Mouse (Mus musculus) heart, adult 2 months (tissue): ENCODE results near the gene Ankrd13d. TPM values are rescaled to one million over a fixed set of nuclear protein-coding genes. Genes with fewer than 3 reads are reported as not detected.
A peak's percentile ranks its signal among the peaks of the same experiment; 100 is the strongest.
"Not testable (repeated sequence)": the region's sequence is repeated elsewhere in the genome, so short reads cannot be mapped to it uniquely, and the experiment has no call there.

ENCODE experiments used
- DNase-seq, 2 experiments: peaks; one replicate each; pipeline ENCODE4 v3.0.0; 2021
- H3K27ac ChIP-seq: fragments of 200-600 bp; 2 replicates; pipeline ENCODE4 v1.8.1; 2022
- H3K27me3 ChIP-seq: fragments of 200-500 bp; 2 replicates; pipeline ENCODE4 v1.6.1; 2012; ENCODE audit warnings: mild to moderate bottlenecking, low read length, inconsistent platforms, mixed read lengths; ENCODE audit not compliant: control insufficient read depth, insufficient read depth
- H3K36me3 ChIP-seq: fragments of 200-500 bp; 2 replicates; pipeline ENCODE4 v1.6.1; 2012; ENCODE audit warnings: low read length, inconsistent platforms; ENCODE audit not compliant: control insufficient read depth, insufficient read depth
- H3K4me1 ChIP-seq: fragments of 200-500 bp; 2 replicates; pipeline ENCODE4 v1.6.1; 2011; ENCODE audit warnings: low read length; ENCODE audit not compliant: control insufficient read depth, insufficient read depth
- H3K4me3 ChIP-seq: fragments of 200-600 bp; 2 replicates; pipeline ENCODE4 v1.8.1; 2022
- H3K79me2 ChIP-seq: fragments of 200-500 bp; replicated peaks from 2 replicates; pipeline ENCODE4 v1.6.1; 2012; ENCODE audit warnings: mild to moderate bottlenecking, inconsistent platforms, low read length, moderate library complexity, mixed read lengths; ENCODE audit not compliant: control insufficient read depth, insufficient read depth
- H3K9ac ChIP-seq: fragments of 200-500 bp; 2 replicates; pipeline ENCODE4 v1.6.1; 2012; ENCODE audit warnings: low read depth, mild to moderate bottlenecking, control low read depth, inconsistent platforms, low read length, mixed read lengths
- CTCF ChIP-seq: fragments of 200-600 bp; IDR thresholded peaks from 2 replicates; pipeline ENCODE4 v1.8.1; 2022; ENCODE audit warnings: antibody characterized with exemption, mild to moderate bottlenecking, moderate library complexity
- EP300 ChIP-seq: fragments of 200-500 bp; IDR thresholded peaks from 2 replicates; pipeline ENCODE4 v1.6.1; 2011; ENCODE audit warnings: low read depth, low read length, control low read depth; ENCODE audit not compliant: insufficient read depth
- POLR2A ChIP-seq: fragments of 200-500 bp; IDR thresholded peaks from 2 replicates; pipeline ENCODE4 v1.6.1; 2011; ENCODE audit warnings: mild to moderate bottlenecking, low read depth, low read length, control low read depth; ENCODE audit not compliant: insufficient read depth
- WGBS: fragments of 180-500 bp; shearing (Covaris S2); methylation state at CpG from one replicate; pipeline ENCODE4 v1.1.7; 2018; 5-methylcytosine and 5-hydroxymethylcytosine counted together
- intact Hi-C: fragments of 180-260 bp; cut with DNase I; formaldehyde crosslinking; loops from one replicate; pipeline ENCODE4 v1.15.1; 2025
- polyA plus RNA-seq: library from polyadenylated mRNA; depleted of rRNA; stranded (reverse); fragments of >200 nt; gene quantifications from 2 replicates; pipeline ENCODE4 v1.2.3, GENCODE M21; 2012
- total RNA-seq, 2 experiments: library from RNA; stranded (reverse); gene quantifications; 2 replicates each; pipeline ENCODE4 v1.2.3; 2021

Ankrd13d gene
- total and polyA plus RNA-seq, 3 experiments, result 0.34 to 1.4 (median 0.60) TPM

DNA sequence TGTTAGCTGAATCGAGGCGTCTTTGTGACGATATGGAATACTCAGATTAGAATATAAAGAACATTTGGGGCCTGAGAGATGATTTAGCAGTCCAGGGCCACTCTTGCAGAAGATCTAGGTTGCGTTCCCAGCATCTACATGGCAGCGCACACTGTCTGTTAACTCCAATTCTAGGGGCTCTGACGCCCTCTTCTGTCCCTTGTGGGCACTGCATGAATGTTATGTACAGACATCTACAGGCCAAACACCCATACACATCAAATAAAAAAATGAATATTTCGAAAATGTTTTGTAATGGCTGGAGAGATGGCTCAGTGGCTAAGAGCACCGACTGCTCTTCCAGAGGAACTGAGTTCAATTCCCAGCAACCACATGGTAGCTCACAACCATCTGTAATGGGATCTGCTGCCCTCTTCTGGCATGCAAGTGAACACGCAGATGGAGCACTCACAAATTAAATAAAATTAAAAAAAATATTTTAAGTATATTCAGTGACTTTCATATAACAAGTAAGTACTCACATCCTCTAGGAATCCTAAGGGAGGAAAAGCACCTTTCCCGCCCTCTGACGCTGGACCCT is 27.3 kb downstream of the Ankrd13d start:
- 79% methylated on average over 11 of the region's 11 CpGs for WGBS
- H3K9ac ChIP-seq, result no peak overlapping the region
- intact Hi-C loops, result loop anchor here (2.0 kb wide), 1 partner anchor 27 kb away; the partner anchor contains the start of gene Ankrd13d
- H3K79me2 ChIP-seq, result no peaks in the 10 kb centered on the region
- no peaks in the 10 kb centered on the region for H3K4me1 ChIP-seq
- no peaks in the 10 kb centered on the region for H3K27me3 ChIP-seq
- H3K27ac ChIP-seq, result no peak overlapping the region
- H3K36me3 ChIP-seq, result no peaks in the 10 kb centered on the region
- H3K4me3 ChIP-seq, result no peak overlapping the region
- DNase-seq, result no peak
- TF ChIP-seq EP300, result no peak
- TF ChIP-seq CTCF, result peak; percentile 65
- no peak for TF ChIP-seq POLR2A

DNA sequence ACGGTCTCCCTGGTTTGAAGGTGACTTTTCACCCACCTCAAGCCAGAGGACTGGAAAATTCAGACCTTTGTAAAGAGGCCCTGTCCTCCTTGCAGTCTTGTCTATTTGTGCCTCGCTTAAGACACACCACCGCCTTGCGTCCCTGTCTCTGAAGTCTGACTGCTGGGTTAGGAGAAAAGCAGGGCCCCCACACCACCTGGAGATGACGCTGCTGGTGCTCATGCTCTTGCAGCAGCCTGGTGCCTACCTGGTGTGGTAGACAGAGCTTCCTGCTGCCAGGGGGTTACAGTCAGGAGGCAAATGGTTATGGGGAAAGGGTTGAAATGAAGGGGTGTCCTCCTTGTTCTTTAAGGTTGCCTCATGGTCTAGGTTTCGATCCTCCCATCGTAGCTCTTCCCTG is 28.7 kb downstream of the Ankrd13d start:
- no peak overlapping the region for H3K9ac ChIP-seq
- no peaks in the 10 kb centered on the region for H3K36me3 ChIP-seq
- DNase-seq, result no peak
- H3K4me1 ChIP-seq, result no peaks in the 10 kb centered on the region
- no peak overlapping the region for H3K27ac ChIP-seq
- no peak overlapping the region for H3K4me3 ChIP-seq
- intact Hi-C loops, result no loop called here
- H3K27me3 ChIP-seq, result no peaks in the 10 kb centered on the region
- no peak for TF ChIP-seq POLR2A
- TF ChIP-seq EP300, result no peak
- no peak for TF ChIP-seq CTCF
- H3K79me2 ChIP-seq, result no peaks in the 10 kb centered on the region
- 86% methylated on average over 7 of the region's 7 CpGs for WGBS

- DNase-seq, H3K27me3 ChIP-seq, H3K27ac ChIP-seq, H3K4me3 ChIP-seq, H3K36me3 ChIP-seq, H3K4me1 ChIP-seq, H3K9ac ChIP-seq, H3K79me2 ChIP-seq, intact Hi-C loops: not testable (repeated sequence)
- 90% methylated on average over 1 of the region's 1 CpGs for WGBS
These were observed 34.3 kb downstream of the Ankrd13d start for GRCm38 (mm10) chr19:4248683-4249082.

DNA sequence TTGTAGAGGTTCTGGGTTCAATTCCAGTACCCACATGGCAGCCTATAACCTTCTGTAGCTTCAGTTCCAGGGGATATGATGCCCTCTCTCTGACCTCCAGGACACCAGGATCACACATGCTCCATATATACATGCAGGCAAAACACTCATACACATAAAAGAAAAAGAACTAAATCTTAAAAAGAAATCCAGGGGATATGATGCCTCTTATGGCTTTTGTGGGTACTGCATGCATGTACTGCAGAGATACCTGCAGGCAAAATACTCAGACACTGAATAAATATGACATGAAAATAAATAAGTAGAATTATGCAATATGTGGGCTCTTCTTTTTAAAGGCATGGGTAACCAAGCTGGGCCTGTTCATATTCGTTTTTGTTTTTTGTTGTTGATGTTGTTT is 35.9 kb downstream of the Ankrd13d start:
- no peak overlapping the region for H3K9ac ChIP-seq
- no peaks in the 10 kb centered on the region for H3K79me2 ChIP-seq
- 52% methylated on average over 1 of the region's 1 CpGs for WGBS
- intact Hi-C loops, result no loop called here
- no peaks in the 10 kb centered on the region for H3K4me1 ChIP-seq
- DNase-seq, result no peak
- H3K27ac ChIP-seq, result no peak overlapping the region
- H3K27me3 ChIP-seq, result no peaks in the 10 kb centered on the region
- no peak overlapping the region for H3K4me3 ChIP-seq
- no peaks in the 10 kb centered on the region for H3K36me3 ChIP-seq
- TF ChIP-seq POLR2A (no peak), CTCF (peak; percentile 55), EP300 (no peak)

DNA sequence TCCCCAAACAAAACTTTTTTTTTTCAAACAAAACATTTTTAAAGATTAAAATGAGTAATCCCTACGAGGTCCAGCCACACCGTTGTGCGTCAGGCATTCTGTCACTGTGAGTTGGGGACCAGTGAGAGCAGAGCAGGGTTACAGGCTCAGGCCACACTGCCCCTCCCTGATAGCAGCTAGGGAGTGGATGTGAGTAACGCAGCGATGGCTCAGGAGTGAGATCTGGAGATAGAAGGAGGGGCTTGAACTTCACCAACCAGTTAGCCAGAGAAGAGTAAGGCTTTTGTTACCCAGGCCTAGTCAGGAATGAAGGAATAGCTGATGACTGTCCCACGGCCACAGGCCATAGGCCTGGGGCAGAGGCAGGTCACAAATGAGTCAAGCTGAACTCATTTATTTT is 38.2 kb downstream of the Ankrd13d start:
- no peak overlapping the region for H3K9ac ChIP-seq
- intact Hi-C loops, result loop anchor here (5.0 kb wide), 1 partner anchor 37 kb away; no protein-coding TSS in a partner anchor
- no peaks in the 10 kb centered on the region for H3K36me3 ChIP-seq
- DNase-seq, result no peak
- no peaks in the 10 kb centered on the region for H3K27me3 ChIP-seq
- H3K4me1 ChIP-seq, result no peaks in the 10 kb centered on the region
- no peak overlapping the region for H3K4me3 ChIP-seq
- H3K79me2 ChIP-seq, result no peaks in the 10 kb centered on the region
- H3K27ac ChIP-seq, result no peak overlapping the region
- WGBS, result 86% methylated on average over 6 of the region's 6 CpGs
- TF ChIP-seq POLR2A, result no peak

GRCm38 (mm10) chr19:4242416-4242815 is 40.5 kb downstream of the Ankrd13d start:
- Histone ChIP-seq H3K79me2 (no peaks in the 10 kb centered on the region), H3K27ac (no peak overlapping the region), H3K9ac (no peak overlapping the region), H3K27me3 (no peaks in the 10 kb centered on the region), H3K4me3 (no peak overlapping the region), H3K4me1 (no peaks in the 10 kb centered on the region), H3K36me3 (no peaks in the 10 kb centered on the region)
- no peak for TF ChIP-seq EP300
- TF ChIP-seq CTCF, result peak; percentile 25
- DNase-seq, result no peak
- 66% methylated on average over 3 of the region's 3 CpGs for WGBS
- intact Hi-C loops, result loop anchor here (5.0 kb wide), 1 partner anchor 35 kb away; no protein-coding TSS in a partner anchor

DNA sequence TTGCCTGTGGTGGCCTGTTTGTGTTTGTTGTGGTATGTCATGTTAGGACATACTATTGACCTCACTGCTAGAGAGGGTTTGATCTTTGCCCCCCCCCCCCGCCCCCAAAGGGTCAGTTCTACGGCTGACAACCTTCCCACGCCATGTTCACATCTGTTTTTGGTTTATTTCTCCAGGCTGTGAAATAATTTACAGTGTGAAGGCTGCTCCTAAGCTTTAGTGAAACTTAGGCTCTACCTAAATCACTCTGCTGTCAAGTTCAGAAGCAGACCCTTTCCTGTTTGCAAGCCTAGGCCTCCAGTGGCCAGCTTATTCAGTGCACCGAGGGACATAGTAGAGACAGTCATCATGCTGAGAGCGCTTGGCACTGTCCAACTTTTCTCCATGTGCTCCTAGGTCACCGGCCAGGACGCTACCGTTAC is 42.7 kb downstream of the Ankrd13d start:
- no peak overlapping the region for H3K4me3 ChIP-seq
- H3K4me1 ChIP-seq, result no peaks in the 10 kb centered on the region
- no peaks in the 10 kb centered on the region for H3K36me3 ChIP-seq
- DNase-seq, result no peak
- TF ChIP-seq CTCF (no peak), EP300 (no peak), POLR2A (no peak)
- H3K27me3 ChIP-seq, result no peaks in the 10 kb centered on the region
- H3K9ac ChIP-seq, result no peak overlapping the region
- WGBS, result 67% methylated on average over 8 of the region's 8 CpGs
- H3K27ac ChIP-seq, result no peak overlapping the region
- no peaks in the 10 kb centered on the region for H3K79me2 ChIP-seq
- intact Hi-C loops, result loop anchor here (5.0 kb wide), 1 partner anchor 33 kb away; no protein-coding TSS in a partner anchor
